Mouse (Mus musculus) lung, postnatal 25 days (tissue): Measurements from ENCODE around the gene Mab21l1.
A peak's percentile ranks its signal among the peaks of the same experiment; 100 is the strongest.

Source experiments
- DNase-seq: peaks from one replicate; pipeline ENCODE4 v3.0.0; 2022; ENCODE audit warnings: low spot score

Gene Mab21l1

GRCm38 (mm10) chr3:55782056-55782687, at the start of gene Mab21l1:
Mab21l1 (plus strand) TSS chr3:55782510.
- no peak for DNase-seq

- DNase-seq, result no peak
Observed at GRCm38 (mm10) chr3:55733665-55734064, 48.6 kb upstream of the Mab21l1 start.

GRCm38 (mm10) chr3:55741428-55741827, 40.9 kb upstream of the Mab21l1 start:
- DNase-seq, result no peak

- DNase-seq, result no peak
Observed at GRCm38 (mm10) chr3:55742218-55742617, 40.1 kb upstream of the Mab21l1 start.

- no peak for DNase-seq
Observed at GRCm38 (mm10) chr3:55742654-55743053, 39.7 kb upstream of the Mab21l1 start.

- DNase-seq, result no peak
Observed at GRCm38 (mm10) chr3:55743885-55744284, 38.4 kb upstream of the Mab21l1 start.

GRCm38 (mm10) chr3:55750445-55751065, 31.8 kb upstream of the Mab21l1 start:
- DNase-seq, result no peak

- DNase-seq, result no peak
Observed at GRCm38 (mm10) chr3:55751363-55751762, 30.9 kb upstream of the Mab21l1 start.

GRCm38 (mm10) chr3:55752558-55752957, 29.8 kb upstream of the Mab21l1 start:
- no peak for DNase-seq

GRCm38 (mm10) chr3:55753872-55754271, 28.4 kb upstream of the Mab21l1 start:
- no peak for DNase-seq

GRCm38 (mm10) chr3:55754981-55755608, 27.2 kb upstream of the Mab21l1 start:
- no peak for DNase-seq

- DNase-seq, result no peak
Observed at GRCm38 (mm10) chr3:55755805-55756601, 26.3 kb upstream of the Mab21l1 start.

GRCm38 (mm10) chr3:55756602-55757190, 25.6 kb upstream of the Mab21l1 start:
- peak; percentile 18 for DNase-seq

- no peak for DNase-seq
Observed at GRCm38 (mm10) chr3:55758297-55758696, 24.0 kb upstream of the Mab21l1 start.

- no peak for DNase-seq
Observed at GRCm38 (mm10) chr3:55763591-55763990, 18.7 kb upstream of the Mab21l1 start.

- DNase-seq, result no peak
Observed at GRCm38 (mm10) chr3:55768654-55769053, 13.7 kb upstream of the Mab21l1 start.

GRCm38 (mm10) chr3:55769308-55769707, 13.0 kb upstream of the Mab21l1 start:
- no peak for DNase-seq

GRCm38 (mm10) chr3:55774203-55774602, 8.1 kb upstream of the Mab21l1 start:
- DNase-seq, result no peak

GRCm38 (mm10) chr3:55775245-55775644, 7.1 kb upstream of the Mab21l1 start:
- no peak for DNase-seq

- DNase-seq, result no peak
Observed at GRCm38 (mm10) chr3:55775753-55776152, 6.6 kb upstream of the Mab21l1 start.

- no peak for DNase-seq
Observed at GRCm38 (mm10) chr3:55777501-55777900, 4.8 kb upstream of the Mab21l1 start.
